Mouse (Mus musculus) heart, adult 2 months (tissue): ENCODE results near the gene Hsdl2.

Source experiments
- CTCF ChIP-seq: fragments of 200-600 bp; IDR thresholded peaks from 2 replicates; pipeline ENCODE4 v1.8.1; 2022; ENCODE audit warnings: antibody characterized with exemption, mild to moderate bottlenecking, moderate library complexity
- POLR2A ChIP-seq: fragments of 200-500 bp; IDR thresholded peaks from 2 replicates; pipeline ENCODE4 v1.6.1; 2011; ENCODE audit warnings: mild to moderate bottlenecking, low read depth, low read length, control low read depth; ENCODE audit not compliant: insufficient read depth

DNA sequence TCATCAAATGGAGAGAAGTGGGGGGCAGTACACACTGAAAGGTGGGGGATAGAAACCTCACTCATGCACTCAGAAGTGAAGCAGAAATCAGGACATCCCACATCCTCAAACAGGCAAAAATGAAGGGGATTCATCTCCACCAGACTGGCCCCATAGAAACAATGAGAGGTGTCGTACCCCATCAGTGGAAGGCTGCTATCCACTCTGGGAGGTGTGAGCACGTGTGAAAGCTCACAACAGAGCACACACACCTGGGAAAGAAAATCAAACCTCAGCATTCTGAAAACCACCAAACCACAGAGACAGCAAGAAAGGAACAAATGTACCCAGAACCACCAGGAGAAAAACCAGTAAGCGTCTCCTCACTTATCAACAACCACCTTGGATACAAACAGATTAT is 17.2 kb upstream of the Hsdl2 start:
- TF ChIP-seq POLR2A (no peak), CTCF (no peak)
